Mouse (Mus musculus): Measurements from ENCODE around the gene Apc2.

- TF ChIP-seq CTCF (IDR thresholded peaks at IDR 0.05; ENCODE audit: low read depth) (no peak), EP300 (IDR thresholded peaks at IDR 0.05; ENCODE audit: low read depth) (no peak)
Measured at GRCm38 (mm10) chr10:80363734-80364133, 68.0 kb downstream of the Apc2 start.
